Mouse (Mus musculus): Measurements from ENCODE around the gene Sumo1.

Sumo1 gene

DNA sequence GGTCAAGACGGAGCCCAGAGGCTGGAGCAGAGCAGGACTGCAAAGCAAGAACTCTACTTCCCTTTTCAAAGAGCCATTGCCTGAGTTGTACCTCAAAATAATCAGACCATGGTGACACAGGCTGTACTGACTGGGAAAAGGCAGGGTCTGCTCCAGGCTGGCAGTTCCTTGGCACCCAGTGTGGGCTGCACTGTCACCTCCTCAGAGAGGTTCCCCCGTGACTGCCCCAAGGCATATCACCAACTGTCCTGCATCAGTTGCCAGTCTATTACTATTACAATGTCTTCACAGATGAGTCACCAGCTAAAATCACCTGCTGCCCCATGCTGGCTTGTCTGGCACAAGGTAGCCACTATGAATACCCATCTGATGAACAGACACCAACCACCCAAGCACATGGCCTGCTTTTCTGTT lies 77.0 kb downstream of the Sumo1 start:
- no peak for DNase-seq (ENCODE audit: low spot score)

- no peak for DNase-seq (ENCODE audit: low spot score)
These were observed 77.8 kb downstream of the Sumo1 start for GRCm38 (mm10) chr1:59592876-59593275.

DNA sequence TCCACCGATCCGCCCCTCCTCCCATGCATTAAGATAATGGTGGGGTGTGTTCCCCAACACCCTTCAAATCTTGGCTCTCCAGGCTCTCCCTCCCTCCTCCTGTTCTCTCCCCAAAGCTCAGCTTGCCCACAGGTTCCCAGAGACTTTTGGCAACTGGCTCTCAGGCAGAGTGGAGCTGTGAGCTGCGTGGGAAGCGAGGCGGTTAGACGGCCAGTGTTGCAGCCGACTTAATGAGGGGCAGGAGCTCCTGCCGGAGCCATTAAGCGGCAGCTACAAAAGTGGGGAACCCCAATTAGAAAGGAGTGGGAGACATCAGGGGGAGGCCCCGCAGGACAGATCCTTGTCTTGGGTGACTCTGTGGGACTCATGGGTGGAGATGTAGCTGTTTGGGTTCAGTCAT lies 78.3 kb downstream of the Sumo1 start:
- DNase-seq (ENCODE audit: low spot score), result no peak

- no peak for DNase-seq (ENCODE audit: low spot score)
These were observed 81.4 kb downstream of the Sumo1 start for GRCm38 (mm10) chr1:59589271-59589670.

DNA sequence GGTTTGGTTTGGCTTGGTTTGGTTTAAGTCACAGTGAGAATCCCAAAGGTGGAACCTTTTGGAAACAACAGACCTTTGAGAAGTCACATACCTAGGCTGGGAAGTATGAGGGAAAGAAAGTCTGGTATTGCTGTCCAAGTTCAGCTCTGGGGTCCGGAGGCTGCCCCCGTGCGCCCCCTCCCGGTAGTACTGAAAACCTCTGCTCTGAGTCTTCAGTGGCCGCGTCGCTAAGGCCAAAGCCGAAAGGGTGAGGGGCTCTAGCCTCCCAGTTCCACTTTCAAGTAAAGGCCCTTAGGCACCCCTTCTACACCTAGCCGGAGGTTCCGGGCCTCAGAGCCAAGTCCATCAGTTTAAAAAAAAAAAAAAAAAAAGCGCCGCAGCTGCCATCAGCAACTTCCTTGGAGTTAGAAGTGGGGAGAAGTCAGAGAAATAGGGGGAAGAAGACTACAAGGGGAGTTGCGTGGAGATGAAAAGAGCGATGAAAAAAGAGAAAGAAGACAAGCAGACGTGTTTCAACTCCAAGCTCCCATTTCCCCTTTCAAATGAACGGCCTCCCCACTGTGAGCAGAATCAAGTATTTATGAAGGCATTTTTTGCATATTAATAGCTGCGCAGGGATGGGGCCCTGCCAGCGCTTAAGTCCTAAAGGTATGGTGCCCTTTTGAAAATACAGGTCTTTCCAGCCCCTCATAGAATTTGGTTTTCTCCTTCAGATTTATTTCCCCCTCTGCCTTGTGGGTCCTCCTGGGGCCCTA lies 85.8 kb downstream of the Sumo1 start:
- no peak for DNase-seq (ENCODE audit: low spot score)

- DNase-seq (ENCODE audit: low spot score), result no peak
These were observed 89.8 kb downstream of the Sumo1 start for GRCm38 (mm10) chr1:59580880-59581279.

DNA sequence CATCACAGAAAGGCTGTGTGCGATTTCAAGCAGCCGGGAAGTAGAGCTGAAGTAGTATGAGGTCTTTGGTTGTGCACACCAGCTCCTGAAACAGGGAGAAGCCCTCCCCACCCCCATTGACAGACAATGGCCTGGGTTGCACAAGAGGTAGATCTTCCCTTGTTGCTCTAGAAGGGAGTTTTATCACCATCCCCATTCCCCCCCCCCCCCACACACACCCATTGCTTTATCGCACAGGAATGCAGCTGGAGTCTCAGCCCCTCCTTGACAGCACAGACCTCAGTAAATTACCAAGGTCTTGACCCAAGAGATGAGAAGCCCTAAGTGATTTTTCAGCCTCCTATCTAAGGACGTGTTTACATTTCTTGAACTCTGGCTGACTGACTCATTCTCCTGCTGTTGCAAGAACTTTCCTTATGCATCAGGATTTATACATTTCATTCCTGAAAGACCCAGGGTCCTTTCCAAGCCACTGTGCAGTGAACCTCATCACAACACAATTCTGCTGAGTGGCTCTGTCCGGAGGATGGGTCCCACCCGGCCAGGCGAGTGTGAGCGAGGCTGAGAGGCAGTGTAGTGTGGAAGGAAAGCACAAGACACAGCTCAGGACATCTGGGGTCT lies 90.4 kb downstream of the Sumo1 start:
- no peak for DNase-seq (ENCODE audit: low spot score)

GRCm38 (mm10) chr1:59579327-59579726 lies 91.3 kb downstream of the Sumo1 start:
- no peak for DNase-seq (ENCODE audit: low spot score)

GRCm38 (mm10) chr1:59578770-59579169 lies 91.9 kb downstream of the Sumo1 start:
- no peak for DNase-seq (ENCODE audit: low spot score)

DNA sequence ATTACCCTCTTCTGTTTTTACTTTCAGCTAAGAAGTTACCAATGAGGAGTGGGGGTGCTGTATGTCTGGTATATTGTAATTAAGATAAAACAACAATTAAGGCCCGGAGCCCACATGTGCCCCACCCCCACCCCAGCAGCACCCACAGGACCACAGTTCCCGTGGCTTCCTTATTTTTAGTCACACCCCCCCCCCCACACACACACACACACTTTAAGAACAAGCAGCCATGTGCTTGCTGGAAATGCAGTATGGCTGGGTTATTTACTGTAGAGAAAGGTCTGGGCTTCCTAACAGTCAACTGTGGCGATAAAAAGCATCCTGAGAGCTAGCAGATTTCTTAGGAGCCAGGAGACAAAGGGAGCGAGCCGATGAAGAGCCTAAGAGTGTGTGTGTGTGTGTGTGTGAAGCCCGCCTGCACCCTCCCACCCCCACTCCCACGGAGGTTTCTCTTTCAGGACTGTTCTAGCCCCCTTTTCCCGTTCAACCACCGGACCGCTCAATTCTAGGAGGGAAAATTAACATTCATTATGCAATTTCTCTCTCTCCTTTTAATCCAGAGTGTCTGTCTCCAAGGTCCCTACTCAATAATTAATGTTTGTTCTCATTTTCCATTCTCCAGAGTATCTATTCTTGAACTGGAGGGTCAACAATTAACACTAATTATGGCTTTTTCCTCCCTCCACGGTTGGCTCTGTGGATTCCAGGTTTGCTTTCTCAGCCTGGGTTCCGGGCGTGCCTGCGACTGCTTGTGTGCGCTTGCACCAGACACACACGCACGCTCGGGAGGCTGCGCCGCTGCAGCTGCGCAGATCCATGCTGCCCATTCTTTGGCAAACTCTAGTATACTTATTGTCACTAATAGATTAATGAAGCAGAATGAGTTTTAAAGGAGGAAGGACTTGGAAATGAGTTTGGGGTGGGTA lies 96.1 kb downstream of the Sumo1 start:
- no peak for DNase-seq (ENCODE audit: low spot score)

- no peak for DNase-seq (ENCODE audit: low spot score)
These were observed 96.8 kb downstream of the Sumo1 start for GRCm38 (mm10) chr1:59573843-59574242.

DNA sequence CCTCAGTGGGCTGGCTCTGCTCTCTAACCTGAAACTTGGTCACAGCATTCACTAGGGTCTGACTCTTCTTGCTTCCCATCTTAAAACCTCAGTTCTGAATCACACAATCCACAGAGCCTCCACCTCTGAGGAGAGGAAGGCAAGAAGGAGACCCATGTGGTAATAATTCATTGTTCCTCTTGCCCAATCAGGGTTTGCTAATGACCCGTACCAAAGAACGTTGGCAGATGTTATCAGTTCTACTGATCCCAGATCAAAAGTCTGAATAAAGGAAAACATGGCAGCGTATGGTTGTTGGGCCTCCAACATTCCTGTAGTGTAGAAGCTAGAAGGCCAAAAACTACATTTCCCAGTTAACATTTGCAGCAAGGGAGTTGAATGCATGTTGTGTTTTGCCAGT lies 99.1 kb downstream of the Sumo1 start:
- no peak for DNase-seq (ENCODE audit: low spot score)

DNA sequence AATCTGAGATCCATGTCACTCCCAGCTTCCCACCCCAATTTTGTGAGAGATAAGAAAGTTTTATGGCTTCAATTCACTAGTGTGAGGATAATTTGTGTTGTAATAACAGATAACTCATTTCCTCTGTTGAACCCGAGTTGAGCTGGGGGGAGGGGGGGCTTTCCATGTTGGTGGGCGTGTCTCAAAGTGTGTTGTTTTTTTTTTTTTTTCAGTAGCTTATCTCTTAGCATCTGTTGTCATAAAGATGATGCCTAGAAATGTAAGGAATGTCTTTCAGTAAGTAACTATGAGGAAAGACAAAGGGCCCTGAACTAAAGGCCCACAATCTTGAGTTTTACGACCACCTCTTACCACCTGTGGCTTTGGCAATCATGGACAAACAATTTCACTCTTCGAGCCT lies 99.9 kb downstream of the Sumo1 start:
- DNase-seq (ENCODE audit: low spot score), result no peak

GRCm38 (mm10) chr1:59569301-59569700 lies 101.3 kb downstream of the Sumo1 start:
- DNase-seq (ENCODE audit: low spot score), result no peak

- no peak for DNase-seq (ENCODE audit: low spot score)
These were observed 102.4 kb downstream of the Sumo1 start for GRCm38 (mm10) chr1:59568283-59568682.

DNA sequence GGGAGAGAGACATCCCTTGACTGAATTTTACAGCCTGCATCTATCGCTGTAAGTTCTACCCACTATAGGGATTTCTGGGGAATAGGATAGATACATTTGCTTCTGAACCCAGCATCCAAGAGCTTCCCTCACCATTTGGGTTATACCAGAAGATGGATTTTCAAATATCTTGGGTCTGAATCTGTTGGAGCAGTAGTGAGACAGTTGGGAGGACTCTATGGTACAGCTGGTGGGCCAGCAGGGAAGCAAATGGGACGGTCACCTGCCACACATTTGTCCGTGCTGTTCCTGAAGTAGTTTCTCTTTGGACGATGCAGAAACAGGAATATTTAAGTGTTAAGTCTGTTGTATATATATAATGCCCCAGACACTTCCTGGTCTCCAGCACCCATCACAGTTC lies 103.1 kb downstream of the Sumo1 start:
- DNase-seq (ENCODE audit: low spot score), result no peak

DNA sequence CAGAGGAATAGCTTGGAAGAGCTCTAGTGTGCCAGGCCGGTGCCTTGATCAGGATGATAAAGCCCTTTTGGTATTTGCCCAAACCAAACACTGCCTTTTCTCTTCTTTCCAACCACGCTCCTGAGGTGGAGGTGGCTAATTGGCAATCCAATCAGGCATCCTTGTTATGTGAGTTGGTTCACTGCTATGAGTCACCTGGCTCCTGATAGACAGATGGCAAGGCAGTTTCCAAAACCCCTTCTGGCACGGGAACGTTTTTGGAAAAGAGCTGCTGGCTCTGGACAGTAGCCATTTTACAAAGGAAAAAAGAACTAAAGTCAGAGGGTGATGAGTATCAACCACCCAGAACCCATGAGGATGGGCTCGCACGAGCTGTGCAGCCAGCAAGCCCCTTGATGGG lies 103.7 kb downstream of the Sumo1 start:
- DNase-seq (ENCODE audit: low spot score), result peak; percentile 38

- DNase-seq (ENCODE audit: low spot score), result no peak
These were observed 104.4 kb downstream of the Sumo1 start for GRCm38 (mm10) chr1:59566281-59566680.

- no peak for DNase-seq (ENCODE audit: low spot score)
These were observed 104.8 kb downstream of the Sumo1 start for GRCm38 (mm10) chr1:59565804-59566203.

GRCm38 (mm10) chr1:59563581-59563980 lies 107.1 kb downstream of the Sumo1 start:
- DNase-seq (ENCODE audit: low spot score), result no peak

DNA sequence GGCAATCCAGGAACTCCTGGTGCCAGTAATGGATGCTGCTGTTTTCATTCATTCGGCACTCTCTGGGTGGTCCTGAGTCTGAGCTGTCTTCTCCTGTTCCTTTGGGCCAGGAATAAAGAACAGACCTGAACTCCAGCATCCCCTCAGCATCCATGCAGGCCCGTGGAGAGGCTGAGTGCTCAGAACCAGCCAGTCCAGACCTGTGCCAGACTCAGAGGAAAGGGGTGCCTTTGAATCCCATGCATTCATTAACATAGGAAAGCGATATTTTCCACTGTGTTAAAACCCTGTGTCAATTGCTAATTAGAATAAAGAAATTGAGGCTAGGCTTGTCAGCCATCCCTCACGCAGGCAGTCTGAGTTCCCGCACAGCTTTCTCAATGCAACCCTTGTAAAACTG lies 116.9 kb downstream of the Sumo1 start:
- no peak for DNase-seq (ENCODE audit: low spot score)

DNA sequence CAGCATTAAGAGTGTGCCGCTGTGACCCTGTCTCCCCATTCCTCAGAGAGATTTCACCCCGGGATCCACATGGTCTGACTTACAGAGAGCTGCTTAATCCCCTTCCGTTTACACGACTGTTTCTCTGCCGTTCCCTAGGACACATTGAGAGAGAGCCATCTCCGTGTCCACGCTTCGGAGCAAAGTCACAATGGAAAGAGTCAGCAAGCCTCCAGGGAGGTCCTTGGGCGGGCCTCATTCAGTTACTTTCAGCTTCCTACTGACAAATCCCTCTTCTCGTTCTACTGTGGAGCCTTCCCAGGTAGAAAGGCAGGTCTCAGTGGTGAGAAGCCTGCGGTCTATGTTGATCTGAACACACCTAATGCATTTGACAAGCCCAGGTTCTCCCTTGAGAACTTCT lies 119.6 kb downstream of the Sumo1 start:
- no peak for DNase-seq (ENCODE audit: low spot score)

- DNase-seq (ENCODE audit: low spot score), result no peak
These were observed 120.4 kb downstream of the Sumo1 start for GRCm38 (mm10) chr1:59550227-59550626.

All from layer of hippocampus, adult 9-10 months (tissue).